In genomic region chr19:4220957-4221743, GRCm38 (mm10) we compare ENCODE assay signal across 10 mouse cellular contexts. TPM values are rescaled to one million over a fixed set of nuclear protein-coding genes. Genes with fewer than 3 reads are reported as not detected.
DNase-seq lines count a peak whose midpoint lies in the region; ATAC-seq and TF ChIP-seq lines count a peak whose summit lies in the region.
"Had no signal": no experiment of that assay in that cellular context is flagged by ENCODE, and none has a peak within 500 bp of the region (broad histone marks: within the 10 kb centered on the region; RNA-seq: fewer than 3 reads in every experiment).

No protein-coding gene starts in this region.

- 0 out of 2 replicates have a peak overlapping the region, but pooled peaks have one; percentile 16 for H3K9ac ChIP-seq in forebrain, embryonic 13.5 days
- H3K9ac ChIP-seq in forebrain, postnatal 0 days, result no peak overlapping the region
- peak overlapping the region; percentile 50 for H3K9ac ChIP-seq in stomach, postnatal 0 days (ENCODE audit: low read length)
- H3K9ac ChIP-seq: liver, embryonic 14.5 days had no signal

- TF ChIP-seq EP300 in stomach, postnatal 0 days (optimal IDR thresholded peaks at IDR 0.05), result no peak

- peaks cover 20% of the 10 kb centered on the region for H3K27me3 ChIP-seq in forebrain, embryonic 13.5 days
- H3K27me3 ChIP-seq in forebrain, postnatal 0 days (ENCODE audit: insufficient read depth, low read length), result peaks cover 8% of the 10 kb centered on the region
- no peaks in the 10 kb centered on the region; the same call in 1 of the 2 replicates for H3K27me3 ChIP-seq in stomach, postnatal 0 days (ENCODE audit: control insufficient read depth, insufficient read depth, low read length)

- H3K4me3 ChIP-seq in forebrain, embryonic 13.5 days, result no peak overlapping the region
- H3K4me3 ChIP-seq in forebrain, postnatal 0 days (ENCODE audit: low read depth, low read length), result no peak overlapping the region
- no peak overlapping the region for H3K4me3 ChIP-seq in stomach, postnatal 0 days (ENCODE audit: low read depth, low read length)

- intact Hi-C loops in gastrocnemius, postnatal 36 days (cut with DNase I), result loop anchor here (10.0 kb wide), 1 partner anchor 206 kb away; the partner anchor contains the start of gene Ndufv1

- 55% methylated on average over 13 of the region's 14 CpGs for WGBS in forebrain, embryonic 13.5 days
- WGBS in forebrain, postnatal 0 days, result 41% methylated on average over 13 of the region's 14 CpGs
- 27% methylated on average over 13 of the region's 14 CpGs for WGBS in stomach, postnatal 0 days

- peaks cover 22% of the 10 kb centered on the region for H3K4me1 ChIP-seq in forebrain, embryonic 13.5 days
- no peaks in the 10 kb centered on the region; the same call in 1 of the 2 replicates for H3K4me1 ChIP-seq in forebrain, postnatal 0 days (ENCODE audit: insufficient read depth)
- peaks cover 19% of the 10 kb centered on the region for H3K4me1 ChIP-seq in stomach, postnatal 0 days (replicated peaks; ENCODE audit: control insufficient read depth, insufficient read depth)

- H3K9me3 ChIP-seq in forebrain, embryonic 13.5 days (replicated peaks), result no peaks in the 10 kb centered on the region
- no peaks in the 10 kb centered on the region for H3K9me3 ChIP-seq in forebrain, postnatal 0 days (ENCODE audit: low read length)
- H3K9me3 ChIP-seq in stomach, postnatal 0 days (ENCODE audit: control insufficient read depth, low read length), result no peaks in the 10 kb centered on the region

- DNase-seq in forebrain, postnatal 0 days, result no peak
- peak; percentile 58 to 71 for DNase-seq in urinary bladder, postnatal 4 days (ENCODE audit: low spot score in 2 of 2)
- no peak for DNase-seq in urinary bladder, postnatal 10 days (ENCODE audit: low spot score)
- DNase-seq in liver, result peak; percentile 30
- DNase-seq in stomach, postnatal 0 days (ENCODE audit: low spot score), result no peak
- DNase-seq in urinary bladder, postnatal 36 days (ENCODE audit: low spot score in 2 of 2), result no peak
- no peak for DNase-seq in gastrocnemius, postnatal 36 days

- TF ChIP-seq CTCF in forebrain, postnatal 0 days (IDR thresholded peaks at IDR 0.05; ENCODE audit: low read depth), result no peak
- TF ChIP-seq CTCF in stomach, postnatal 0 days (IDR thresholded peaks at IDR 0.05; ENCODE audit: low read depth), result no peak

- H3K27ac ChIP-seq in forebrain, embryonic 13.5 days, result no peak overlapping the region
- no peak overlapping the region for H3K27ac ChIP-seq in forebrain, postnatal 0 days (ENCODE audit: low read depth, low read length)
- peak overlapping the region; percentile 70 for H3K27ac ChIP-seq in stomach, postnatal 0 days (replicated peaks)
- H3K27ac ChIP-seq: liver, embryonic 14.5 days had no signal

- no peak for ATAC-seq in forebrain, embryonic 13.5 days
- no peak for ATAC-seq in forebrain, postnatal 0 days
- peak; percentile 44; the same call in 1 of the 2 replicates for ATAC-seq in stomach, postnatal 0 days (ENCODE audit: low FRiP score, low TSS enrichment)

- H3K36me3 ChIP-seq in forebrain, embryonic 13.5 days (ENCODE audit: poor library complexity, severe bottlenecking), result no peaks in the 10 kb centered on the region
- H3K36me3 ChIP-seq in forebrain, postnatal 0 days (ENCODE audit: insufficient read depth), result no peaks in the 10 kb centered on the region
- H3K36me3 ChIP-seq in stomach, postnatal 0 days (ENCODE audit: control insufficient read depth, insufficient read depth, low read length), result no peaks in the 10 kb centered on the region

- H3K4me2 ChIP-seq in forebrain, embryonic 13.5 days, result no peak overlapping the region
- H3K4me2 ChIP-seq in forebrain, postnatal 0 days (ENCODE audit: low read depth), result no peak overlapping the region
- H3K4me2 ChIP-seq in stomach, postnatal 0 days (replicated peaks; ENCODE audit: low read depth), result peak overlapping the region; percentile 37

RNA-seq across cellular contexts. Expression of gene AC109138.7, which starts 7.0 kb away (rescaled TPM):
- not detected in 2 replicates for polyA plus RNA-seq in forebrain, embryonic 13.5 days (2015; fragmentation: Nextera tagmentation; extraction: Ambion mirVana)
- not detected in 2 replicates for total RNA-seq in forebrain, postnatal 0 days (2014; rRNA removed)
- polyA plus RNA-seq in forebrain, postnatal 0 days (2015; fragmentation: Nextera tagmentation; extraction: Ambion mirVana), result not detected in 2 replicates
- polyA plus RNA-seq in stomach, postnatal 0 days (2015; fragmentation: Nextera tagmentation; extraction: Ambion mirVana), result not detected in 2 replicates
- not detected for total RNA-seq in gastrocnemius, postnatal 36 days (2021)
- total RNA-seq: common myeloid progenitor, adult 5-6 weeks had no signal
- polyA plus RNA-seq: liver, embryonic 14.5 days had no signal

RNA-seq across cellular contexts. Expression of gene Clcf1, which starts 7.1 kb away (rescaled TPM):
- 0.63 and 0.76 TPM in 2 replicates for polyA plus RNA-seq in forebrain, embryonic 13.5 days (2015; fragmentation: Nextera tagmentation; extraction: Ambion mirVana)
- 0.38 and 1.2 TPM in 2 replicates for total RNA-seq in forebrain, postnatal 0 days (2014; rRNA removed)
- polyA plus RNA-seq in forebrain, postnatal 0 days (2015; fragmentation: Nextera tagmentation; extraction: Ambion mirVana), result 0.29 and 0.41 TPM in 2 replicates
- polyA plus RNA-seq in stomach, postnatal 0 days (2015; fragmentation: Nextera tagmentation; extraction: Ambion mirVana), result 3.2 and 3.6 TPM in 2 replicates
- total RNA-seq in gastrocnemius, postnatal 36 days (2021), result under 1 TPM; 0.52 to 0.61 TPM

RNA-seq across cellular contexts. Expression of gene Pold4, which starts 10.5 kb away (rescaled TPM):
- polyA plus RNA-seq in forebrain, embryonic 13.5 days (2015; fragmentation: Nextera tagmentation; extraction: Ambion mirVana), result 13.1 and 14.2 TPM in 2 replicates
- total RNA-seq in forebrain, postnatal 0 days (2014; rRNA removed), result 18.8 and 21.2 TPM in 2 replicates
- polyA plus RNA-seq in forebrain, postnatal 0 days (2015; fragmentation: Nextera tagmentation; extraction: Ambion mirVana), result 21.8 and 23.4 TPM in 2 replicates
- 42.8 and 45.0 TPM in 2 replicates for polyA plus RNA-seq in stomach, postnatal 0 days (2015; fragmentation: Nextera tagmentation; extraction: Ambion mirVana)
- 10 to 100 TPM; 16.0 to 21.1 TPM for total RNA-seq in gastrocnemius, postnatal 36 days (2021)

RNA-seq across cellular contexts. Expression of gene Rad9a, which starts 19.7 kb away (rescaled TPM):
- polyA plus RNA-seq in forebrain, embryonic 13.5 days (2015; fragmentation: Nextera tagmentation; extraction: Ambion mirVana), result 28.9 and 34.7 TPM in 2 replicates
- total RNA-seq in forebrain, postnatal 0 days (2014; rRNA removed), result 11.8 and 16.4 TPM in 2 replicates
- 15.9 and 16.5 TPM in 2 replicates for polyA plus RNA-seq in forebrain, postnatal 0 days (2015; fragmentation: Nextera tagmentation; extraction: Ambion mirVana)
- 11.0 and 11.3 TPM in 2 replicates for polyA plus RNA-seq in stomach, postnatal 0 days (2015; fragmentation: Nextera tagmentation; extraction: Ambion mirVana)
- 1 to 10 TPM; 2.3 to 2.9 TPM for total RNA-seq in gastrocnemius, postnatal 36 days (2021)

RNA-seq across cellular contexts. Expression of gene Ppp1ca, which starts 29.3 kb away (rescaled TPM):
- 664 and 700 TPM in 2 replicates for polyA plus RNA-seq in forebrain, embryonic 13.5 days (2015; fragmentation: Nextera tagmentation; extraction: Ambion mirVana)
- 480 and 509 TPM in 2 replicates for total RNA-seq in forebrain, postnatal 0 days (2014; rRNA removed)
- polyA plus RNA-seq in forebrain, postnatal 0 days (2015; fragmentation: Nextera tagmentation; extraction: Ambion mirVana), result 551 and 589 TPM in 2 replicates
- 497 and 506 TPM in 2 replicates for polyA plus RNA-seq in stomach, postnatal 0 days (2015; fragmentation: Nextera tagmentation; extraction: Ambion mirVana)
- 100 to 1,000 TPM; 196 to 211 TPM for total RNA-seq in gastrocnemius, postnatal 36 days (2021)

Comparison
In these comparisons a context has a peak if more than half of its experiments do, and no peak if none do; other contexts are left out.
1. DNase-seq: peak in urinary bladder, postnatal 4 days (2 of 2) and liver (single experiment); none in forebrain, postnatal 0 days (single experiment), urinary bladder, postnatal 10 days (single experiment), stomach, postnatal 0 days (single experiment), urinary bladder, postnatal 36 days (0 of 2) and gastrocnemius, postnatal 36 days (0 of 2).